Mouse (Mus musculus): ENCODE data around the gene Gng7. TPM values are rescaled to one million over a fixed set of nuclear protein-coding genes. Genes with fewer than 3 reads are reported as not detected.

Gng7 gene
- polyA plus RNA-seq, 1 experiment from 2014 or later: 22.7 TPM

DNA sequence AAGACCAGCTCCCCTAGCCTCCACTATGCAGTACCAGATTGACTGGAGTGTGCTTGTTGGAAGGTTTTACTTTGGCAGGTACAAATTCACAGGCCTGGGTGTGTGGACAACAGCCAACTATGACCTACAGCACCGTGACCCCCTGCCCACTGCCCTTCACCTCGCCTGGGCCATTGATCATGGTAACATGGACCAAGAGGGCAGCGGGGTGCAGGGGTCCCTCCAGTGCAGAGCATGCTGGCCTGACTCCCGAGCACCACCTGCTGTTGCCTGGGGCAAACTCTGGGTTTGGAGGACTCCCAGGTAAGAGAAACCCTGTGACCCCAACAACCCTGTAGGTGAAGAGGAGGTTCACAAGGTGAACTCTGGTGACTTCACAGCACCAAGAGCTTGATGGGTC lies 57.0 kb downstream of the Gng7 start:
- Histone ChIP-seq H3K27ac (ENCODE audit: low read depth, low read length) (no peak overlapping the region), H3K4me1 (ENCODE audit: control insufficient read depth, insufficient read depth, low read length) (no peaks in the 10 kb centered on the region), H3K9me3 (ENCODE audit: control insufficient read depth, low read length) (no peaks in the 10 kb centered on the region), H3K4me3 (ENCODE audit: low read depth, low read length) (no peak overlapping the region), H3K4me2 (ENCODE audit: low read depth, low read length) (no peak overlapping the region), H3K9ac (replicated peaks; ENCODE audit: low read depth, low read length) (no peak overlapping the region), H3K27me3 (ENCODE audit: control insufficient read depth, insufficient read depth, low read length) (no peaks in the 10 kb centered on the region), H3K36me3 (ENCODE audit: control insufficient read depth, insufficient read depth, low read length) (no peaks in the 10 kb centered on the region)
- WGBS: 71% methylated on average over 4 of the region's 4 CpGs
- no peak for ATAC-seq (ENCODE audit: low read depth)

DNA sequence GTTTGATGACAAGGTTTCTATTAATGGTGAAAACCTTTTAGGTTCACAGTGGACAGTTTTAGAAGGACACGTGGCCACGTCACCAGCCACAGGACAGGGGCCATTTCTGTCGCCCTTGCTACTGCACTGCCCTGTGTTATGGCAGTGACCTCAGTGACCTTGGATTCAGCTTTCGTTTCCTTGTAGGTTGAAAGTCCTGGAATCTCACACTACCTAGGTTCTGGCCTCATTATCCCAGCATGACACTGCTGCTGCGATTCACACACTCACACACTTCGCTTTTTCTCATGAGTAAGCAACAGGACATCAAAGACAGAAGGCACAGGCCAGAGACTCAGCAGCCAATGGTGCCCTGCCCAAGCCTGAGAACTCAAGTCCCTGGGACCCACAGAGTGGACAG lies 57.8 kb downstream of the Gng7 start:
- Histone ChIP-seq H3K27me3 (ENCODE audit: control insufficient read depth, insufficient read depth, low read length) (no peaks in the 10 kb centered on the region), H3K9ac (replicated peaks; ENCODE audit: low read depth, low read length) (no peak overlapping the region), H3K4me2 (ENCODE audit: low read depth, low read length) (no peak overlapping the region), H3K4me1 (ENCODE audit: control insufficient read depth, insufficient read depth, low read length) (no peaks in the 10 kb centered on the region), H3K27ac (ENCODE audit: low read depth, low read length) (no peak overlapping the region), H3K36me3 (ENCODE audit: control insufficient read depth, insufficient read depth, low read length) (no peaks in the 10 kb centered on the region), H3K4me3 (ENCODE audit: low read depth, low read length) (no peak overlapping the region), H3K9me3 (ENCODE audit: control insufficient read depth, low read length) (no peaks in the 10 kb centered on the region)
- ATAC-seq (ENCODE audit: low read depth): no peak
- 79% methylated on average over 6 of the region's 6 CpGs for WGBS

GRCm38 (mm10) chr10:80956385-80956784 lies 58.4 kb downstream of the Gng7 start:
- Histone ChIP-seq H3K4me3 (ENCODE audit: low read depth, low read length) (no peak overlapping the region), H3K9me3 (ENCODE audit: control insufficient read depth, low read length) (no peaks in the 10 kb centered on the region), H3K9ac (replicated peaks; ENCODE audit: low read depth, low read length) (no peak overlapping the region), H3K36me3 (ENCODE audit: control insufficient read depth, insufficient read depth, low read length) (no peaks in the 10 kb centered on the region), H3K27ac (ENCODE audit: low read depth, low read length) (no peak overlapping the region), H3K27me3 (ENCODE audit: control insufficient read depth, insufficient read depth, low read length) (no peaks in the 10 kb centered on the region), H3K4me2 (ENCODE audit: low read depth, low read length) (no peak overlapping the region), H3K4me1 (ENCODE audit: control insufficient read depth, insufficient read depth, low read length) (no peaks in the 10 kb centered on the region)
- no peak for ATAC-seq (ENCODE audit: low read depth)
- WGBS: 94% methylated on average over 8 of the region's 8 CpGs

DNA sequence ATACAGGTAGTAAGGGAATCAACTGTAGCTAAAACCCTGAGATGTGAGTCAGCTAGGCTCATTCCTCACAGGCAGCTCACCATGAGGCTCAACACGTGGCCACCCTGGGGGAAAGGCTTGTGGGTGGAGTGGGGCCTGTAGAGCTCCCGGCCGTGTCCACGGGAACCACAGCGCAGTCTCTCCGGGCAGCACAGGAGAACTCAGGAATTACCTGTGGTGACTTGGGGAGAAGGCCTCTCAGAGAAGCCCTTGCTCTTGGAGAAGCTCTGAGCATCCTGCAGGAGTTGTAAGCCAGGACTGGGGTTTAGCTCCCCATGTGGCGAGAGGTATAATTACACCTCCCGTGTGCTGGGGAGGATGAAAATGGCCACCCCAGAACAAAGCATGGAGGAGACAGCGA lies 59.2 kb downstream of the Gng7 start:
- no peak overlapping the region for H3K4me2 ChIP-seq (ENCODE audit: low read depth, low read length)
- WGBS: 23% methylated on average over 9 of the region's 9 CpGs
- no peak overlapping the region for H3K9ac ChIP-seq (replicated peaks; ENCODE audit: low read depth, low read length)
- ATAC-seq (ENCODE audit: low read depth): no peak
- H3K4me3 ChIP-seq (ENCODE audit: low read depth, low read length): no peak overlapping the region
- no peaks in the 10 kb centered on the region for H3K9me3 ChIP-seq (ENCODE audit: control insufficient read depth, low read length)
- H3K4me1 ChIP-seq (ENCODE audit: control insufficient read depth, insufficient read depth, low read length): no peaks in the 10 kb centered on the region
- H3K27ac ChIP-seq (ENCODE audit: low read depth, low read length): no peak overlapping the region
- no peaks in the 10 kb centered on the region for H3K27me3 ChIP-seq (ENCODE audit: control insufficient read depth, insufficient read depth, low read length)
- no peaks in the 10 kb centered on the region for H3K36me3 ChIP-seq (ENCODE audit: control insufficient read depth, insufficient read depth, low read length)

GRCm38 (mm10) chr10:80954843-80955242 lies 59.9 kb downstream of the Gng7 start:
- no peak overlapping the region for H3K9ac ChIP-seq (replicated peaks; ENCODE audit: low read depth, low read length)

GRCm38 (mm10) chr10:80954415-80954814 lies 60.3 kb downstream of the Gng7 start:
- WGBS: 82% methylated on average over 13 of the region's 13 CpGs
- H3K9ac ChIP-seq (replicated peaks; ENCODE audit: low read depth, low read length): no peak overlapping the region

More at GRCm38 (mm10) chr10:80954843-80955242, 59.9 kb downstream of the Gng7 start:
- Histone ChIP-seq H3K36me3 (ENCODE audit: control insufficient read depth, insufficient read depth, low read length) (no peaks in the 10 kb centered on the region), H3K27me3 (ENCODE audit: control insufficient read depth, insufficient read depth, low read length) (no peaks in the 10 kb centered on the region), H3K9me3 (ENCODE audit: control insufficient read depth, low read length) (no peaks in the 10 kb centered on the region), H3K27ac (ENCODE audit: low read depth, low read length) (no peak overlapping the region), H3K4me1 (ENCODE audit: control insufficient read depth, insufficient read depth, low read length) (no peaks in the 10 kb centered on the region), H3K4me3 (ENCODE audit: low read depth, low read length) (no peak overlapping the region), H3K4me2 (ENCODE audit: low read depth, low read length) (no peak overlapping the region)
- no peak for ATAC-seq (ENCODE audit: low read depth)
- 80% methylated on average over 6 of the region's 6 CpGs for WGBS

GRCm38 (mm10) chr10:80952449-80952848 lies 62.3 kb downstream of the Gng7 start:
- WGBS: 75% methylated on average over 13 of the region's 15 CpGs
- ATAC-seq (ENCODE audit: low read depth): no peak

More at GRCm38 (mm10) chr10:80954415-80954814, 60.3 kb downstream of the Gng7 start:
- Histone ChIP-seq H3K4me1 (ENCODE audit: control insufficient read depth, insufficient read depth, low read length) (no peaks in the 10 kb centered on the region), H3K27me3 (ENCODE audit: control insufficient read depth, insufficient read depth, low read length) (no peaks in the 10 kb centered on the region), H3K27ac (ENCODE audit: low read depth, low read length) (no peak overlapping the region), H3K9me3 (ENCODE audit: control insufficient read depth, low read length) (no peaks in the 10 kb centered on the region), H3K36me3 (ENCODE audit: control insufficient read depth, insufficient read depth, low read length) (no peaks in the 10 kb centered on the region), H3K4me3 (ENCODE audit: low read depth, low read length) (no peak overlapping the region), H3K4me2 (ENCODE audit: low read depth, low read length) (no peak overlapping the region)
- ATAC-seq (ENCODE audit: low read depth): no peak

DNA sequence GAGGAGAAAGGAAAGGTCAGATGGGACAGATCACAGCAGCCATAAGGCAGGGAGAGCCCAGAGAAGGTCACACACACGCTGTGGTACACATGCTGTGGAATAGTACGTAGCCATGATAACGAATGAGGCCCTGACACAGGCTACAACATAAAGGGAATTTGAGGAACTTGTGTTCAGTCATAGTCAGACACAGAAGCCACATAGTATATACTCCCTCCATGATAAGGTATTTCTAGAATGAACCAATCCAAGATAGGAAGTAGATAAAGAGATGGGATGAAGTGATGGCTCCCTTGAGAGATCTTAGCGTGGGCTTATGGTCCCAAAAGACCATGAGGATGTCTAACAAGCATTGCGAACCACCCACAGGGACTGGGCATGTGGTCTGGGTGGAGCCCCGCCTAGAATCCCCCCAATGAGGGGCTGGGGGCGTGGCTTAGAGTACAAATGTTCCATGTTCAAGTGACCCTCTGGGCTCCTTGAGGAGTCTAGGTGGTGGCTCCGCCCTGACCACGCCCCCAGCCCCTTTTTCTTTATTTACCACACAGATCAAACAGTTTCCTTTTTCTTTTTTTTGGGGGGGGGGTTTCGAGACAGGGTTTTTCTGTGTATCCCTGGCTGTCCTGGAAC lies 62.9 kb downstream of the Gng7 start:
- Histone ChIP-seq H3K36me3 (ENCODE audit: control insufficient read depth, insufficient read depth, low read length) (no peaks in the 10 kb centered on the region), H3K4me1 (ENCODE audit: control insufficient read depth, insufficient read depth, low read length) (no peaks in the 10 kb centered on the region), H3K9ac (replicated peaks; ENCODE audit: low read depth, low read length) (no peak overlapping the region), H3K27me3 (ENCODE audit: control insufficient read depth, insufficient read depth, low read length) (no peaks in the 10 kb centered on the region), H3K4me2 (ENCODE audit: low read depth, low read length) (no peak overlapping the region), H3K27ac (ENCODE audit: low read depth, low read length) (no peak overlapping the region), H3K4me3 (ENCODE audit: low read depth, low read length) (no peak overlapping the region), H3K9me3 (ENCODE audit: control insufficient read depth, low read length) (no peaks in the 10 kb centered on the region)
- 81% methylated on average over 10 of the region's 10 CpGs for WGBS
- ATAC-seq (ENCODE audit: low read depth): no peak

More at GRCm38 (mm10) chr10:80952449-80952848, 62.3 kb downstream of the Gng7 start:
- Histone ChIP-seq H3K4me2 (ENCODE audit: low read depth, low read length) (no peak overlapping the region), H3K36me3 (ENCODE audit: control insufficient read depth, insufficient read depth, low read length) (no peaks in the 10 kb centered on the region), H3K27me3 (ENCODE audit: control insufficient read depth, insufficient read depth, low read length) (no peaks in the 10 kb centered on the region), H3K9me3 (ENCODE audit: control insufficient read depth, low read length) (no peaks in the 10 kb centered on the region), H3K4me3 (ENCODE audit: low read depth, low read length) (no peak overlapping the region), H3K27ac (ENCODE audit: low read depth, low read length) (no peak overlapping the region), H3K9ac (replicated peaks; ENCODE audit: low read depth, low read length) (no peak overlapping the region), H3K4me1 (ENCODE audit: control insufficient read depth, insufficient read depth, low read length) (no peaks in the 10 kb centered on the region)

DNA sequence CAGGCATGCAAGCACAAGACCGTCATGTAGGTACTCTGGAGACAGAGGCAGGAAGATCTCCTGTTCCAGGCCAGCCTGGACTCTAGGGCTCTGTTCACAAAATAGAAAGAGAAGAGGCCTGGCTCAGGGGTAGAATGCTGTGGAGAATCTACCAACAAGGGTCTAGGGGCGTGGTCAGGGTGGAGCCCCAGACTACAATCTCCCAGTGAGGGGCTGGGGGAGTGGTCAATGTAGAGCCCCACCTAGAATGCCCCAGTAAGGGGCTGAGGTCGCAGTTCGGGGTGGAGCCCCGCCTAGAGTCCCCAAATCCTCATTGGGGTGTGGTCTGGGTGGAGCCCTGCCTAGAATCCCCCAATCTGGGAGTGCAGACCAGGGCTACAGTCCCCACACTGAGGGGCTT lies 64.4 kb downstream of the Gng7 start:
- ATAC-seq (ENCODE audit: low read depth): no peak
- no peak overlapping the region for H3K4me3 ChIP-seq (ENCODE audit: low read depth, low read length)
- no peak overlapping the region for H3K9ac ChIP-seq (replicated peaks; ENCODE audit: low read depth, low read length)
- no peak overlapping the region for H3K27ac ChIP-seq (ENCODE audit: low read depth, low read length)
- H3K9me3 ChIP-seq (ENCODE audit: control insufficient read depth, low read length): no peaks in the 10 kb centered on the region
- no peaks in the 10 kb centered on the region for H3K27me3 ChIP-seq (ENCODE audit: control insufficient read depth, insufficient read depth, low read length)
- H3K36me3 ChIP-seq (ENCODE audit: control insufficient read depth, insufficient read depth, low read length): no peaks in the 10 kb centered on the region
- no peak overlapping the region for H3K4me2 ChIP-seq (ENCODE audit: low read depth, low read length)
- 37% methylated on average over 5 of the region's 5 CpGs for WGBS
- no peaks in the 10 kb centered on the region for H3K4me1 ChIP-seq (ENCODE audit: control insufficient read depth, insufficient read depth, low read length)

Measured in neural tube, embryonic 14.5 days (tissue).